Mouse (Mus musculus) retina, adult 2 months (tissue): ENCODE data around the gene Spn.
"Not testable (repeated sequence)": the region's sequence is repeated elsewhere in the genome, so short reads cannot be mapped to it uniquely, and the experiment has no call there.

Experiments
- DNase-seq: peaks from one replicate; pipeline ENCODE4 v3.0.0-alpha.2; 2012; ENCODE audit warnings: low read depth, low spot score

Gene Spn

DNA sequence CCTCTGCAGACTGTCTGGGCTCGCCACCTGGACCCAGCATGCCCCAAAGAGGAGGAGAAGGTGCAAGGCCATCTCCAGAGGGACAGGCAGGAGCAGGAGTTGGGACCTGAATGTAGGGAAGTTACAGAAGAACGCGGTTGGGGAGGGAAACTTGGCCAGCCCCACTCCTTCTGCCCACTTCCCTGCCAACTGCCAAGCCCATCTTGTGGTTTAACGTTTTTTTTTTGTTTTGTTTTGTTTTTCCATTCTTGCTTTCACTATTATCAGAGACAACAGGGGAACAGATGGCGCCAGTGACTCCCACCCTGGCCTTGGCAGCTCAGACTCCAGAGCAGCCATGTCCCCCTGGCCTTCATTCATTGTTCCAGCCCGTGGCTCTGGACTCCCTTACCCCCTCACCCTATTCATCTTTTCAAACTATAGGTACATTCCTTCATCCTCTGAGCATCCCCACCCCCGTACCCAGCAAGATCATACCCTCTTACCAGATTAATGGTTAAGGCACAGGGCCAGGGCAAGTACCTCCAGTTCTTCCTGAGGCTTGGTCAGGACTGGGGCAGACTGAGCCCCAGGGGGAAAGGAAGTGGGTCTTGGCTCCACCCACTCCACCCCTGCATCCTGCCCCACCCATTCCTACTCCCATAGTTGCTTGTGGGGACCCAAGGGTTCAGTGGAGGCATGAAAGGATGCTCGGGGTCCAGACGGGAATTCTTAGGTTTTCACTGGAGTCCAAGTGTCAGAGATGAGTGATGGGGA lies at the start of gene Spn:
Spn (minus strand) TSS at position 562 of the 756 bp plus-strand sequence.
- DNase-seq, result no peak

- DNase-seq, result no peak
Observed at GRCm38 (mm10) chr7:127187351-127187750, 49.7 kb upstream of the Spn start.

DNA sequence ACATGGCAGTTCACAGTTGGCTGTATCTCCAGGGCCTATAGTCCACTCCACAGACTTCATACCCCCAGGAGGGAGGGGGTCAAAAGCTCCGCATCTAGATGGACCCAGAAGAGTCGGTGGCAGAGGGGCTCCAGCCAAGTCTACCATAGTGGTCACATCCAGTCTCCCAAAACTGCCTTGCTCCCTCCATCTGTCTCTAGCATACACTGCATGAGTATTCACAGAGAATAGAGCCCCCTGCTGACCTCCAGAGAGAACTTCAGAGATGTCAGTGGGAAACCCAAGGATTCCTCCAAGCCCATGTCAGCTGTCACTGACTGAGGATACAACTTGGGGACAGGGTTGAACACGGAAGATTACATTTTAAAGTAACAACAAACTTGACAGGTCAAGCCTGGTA lies 48.0 kb upstream of the Spn start:
- DNase-seq, result no peak

DNA sequence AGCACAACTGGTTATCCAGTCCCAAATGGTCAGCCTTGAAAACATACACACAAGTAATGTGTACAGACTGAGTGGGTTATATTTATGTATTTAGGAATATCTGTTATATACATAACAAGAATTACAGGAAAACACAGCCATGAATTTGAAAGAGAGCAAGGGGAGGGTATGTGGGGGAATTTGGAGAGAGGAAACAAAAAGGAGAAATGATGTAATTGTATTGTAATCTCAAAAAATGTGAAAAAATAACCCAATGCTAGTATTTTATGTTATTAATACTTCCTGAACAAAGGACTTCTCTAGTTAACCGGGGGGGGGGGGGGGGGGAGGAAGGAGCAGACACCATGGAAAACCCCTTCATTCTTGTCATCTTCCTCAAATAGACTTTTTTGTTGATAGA lies 47.1 kb upstream of the Spn start:
- no peak for DNase-seq

DNA sequence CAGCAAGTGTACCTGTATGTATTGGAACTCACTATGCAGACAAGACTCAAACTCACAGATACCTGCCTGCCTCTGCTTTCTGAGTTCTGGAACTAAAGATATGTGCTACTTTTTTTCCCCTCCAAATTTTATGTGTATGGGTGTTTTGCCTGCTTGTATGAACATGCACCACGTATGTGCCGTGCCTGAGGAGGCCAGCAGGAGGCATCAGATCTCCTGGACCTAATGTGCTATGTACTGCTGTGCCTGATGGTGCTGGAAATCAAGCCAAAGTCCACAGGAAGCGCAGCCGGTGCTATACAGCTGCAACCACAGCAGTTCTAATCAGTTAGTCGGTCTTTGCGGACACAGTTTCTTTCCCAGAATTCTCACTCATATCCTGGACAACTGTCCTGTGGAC lies 46.2 kb upstream of the Spn start:
- DNase-seq, result no peak

- no peak for DNase-seq
Observed at GRCm38 (mm10) chr7:127183345-127183744, 45.7 kb upstream of the Spn start.

DNA sequence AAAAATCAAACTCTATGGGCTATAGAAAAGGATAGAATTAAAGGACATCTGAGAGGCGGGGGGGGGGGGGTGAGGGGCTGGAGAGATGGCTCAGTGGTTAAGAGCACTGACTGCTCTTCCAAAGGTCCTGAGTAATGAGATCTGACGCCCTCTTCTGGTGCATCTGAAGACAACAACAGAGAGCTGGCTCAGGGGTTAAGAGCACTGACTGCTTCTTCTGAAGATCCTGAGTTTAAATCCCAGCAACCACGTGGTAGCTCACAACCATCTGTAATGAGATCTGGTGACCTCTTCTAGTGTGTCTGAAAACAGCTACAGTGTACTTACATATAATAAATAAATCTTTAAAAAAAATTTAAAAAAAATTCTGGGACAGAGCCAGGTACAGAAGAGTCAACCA lies 44.1 kb upstream of the Spn start:
- not testable (repeated sequence) for DNase-seq

DNA sequence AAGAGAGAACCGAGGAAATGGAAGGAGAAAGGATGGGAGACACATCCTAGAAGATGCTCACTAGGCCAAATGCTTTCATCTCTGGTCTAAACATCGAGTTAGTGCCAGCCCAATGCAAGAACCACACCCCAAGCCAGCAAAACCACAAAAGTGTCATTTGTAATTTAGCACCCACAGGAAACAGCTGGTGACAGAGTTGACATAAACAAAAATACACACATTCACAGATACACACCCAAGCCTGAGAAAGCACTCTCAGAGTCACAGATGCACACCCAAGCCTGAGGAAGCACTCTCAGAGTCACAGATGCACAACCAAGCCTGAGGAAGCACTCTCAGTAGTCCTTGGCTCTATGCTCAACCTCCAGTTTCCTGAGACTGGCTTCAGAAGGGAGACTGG lies 43.2 kb upstream of the Spn start:
- no peak for DNase-seq

GRCm38 (mm10) chr7:127176937-127177336 lies 39.3 kb upstream of the Spn start:
- no peak for DNase-seq

DNA sequence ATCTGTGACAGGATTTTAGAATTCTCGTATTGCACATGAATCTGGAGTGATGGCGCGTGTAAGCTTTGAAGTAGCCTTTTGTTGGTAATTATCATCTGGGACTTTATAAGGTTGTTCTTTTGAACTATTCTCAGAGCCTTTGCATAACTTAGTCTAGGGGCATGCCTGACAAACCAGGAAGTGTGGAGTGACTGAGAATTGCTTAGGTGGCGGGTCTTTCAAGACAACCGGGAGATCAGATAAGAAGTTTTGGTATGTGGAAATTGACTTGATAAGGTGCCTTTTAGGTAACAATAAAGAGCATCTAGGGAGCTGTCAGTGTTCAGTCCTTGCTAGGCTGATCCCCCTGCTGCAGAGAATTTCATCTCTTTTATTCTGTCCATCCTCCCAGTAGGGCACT lies 28.9 kb upstream of the Spn start:
- DNase-seq, result no peak

DNA sequence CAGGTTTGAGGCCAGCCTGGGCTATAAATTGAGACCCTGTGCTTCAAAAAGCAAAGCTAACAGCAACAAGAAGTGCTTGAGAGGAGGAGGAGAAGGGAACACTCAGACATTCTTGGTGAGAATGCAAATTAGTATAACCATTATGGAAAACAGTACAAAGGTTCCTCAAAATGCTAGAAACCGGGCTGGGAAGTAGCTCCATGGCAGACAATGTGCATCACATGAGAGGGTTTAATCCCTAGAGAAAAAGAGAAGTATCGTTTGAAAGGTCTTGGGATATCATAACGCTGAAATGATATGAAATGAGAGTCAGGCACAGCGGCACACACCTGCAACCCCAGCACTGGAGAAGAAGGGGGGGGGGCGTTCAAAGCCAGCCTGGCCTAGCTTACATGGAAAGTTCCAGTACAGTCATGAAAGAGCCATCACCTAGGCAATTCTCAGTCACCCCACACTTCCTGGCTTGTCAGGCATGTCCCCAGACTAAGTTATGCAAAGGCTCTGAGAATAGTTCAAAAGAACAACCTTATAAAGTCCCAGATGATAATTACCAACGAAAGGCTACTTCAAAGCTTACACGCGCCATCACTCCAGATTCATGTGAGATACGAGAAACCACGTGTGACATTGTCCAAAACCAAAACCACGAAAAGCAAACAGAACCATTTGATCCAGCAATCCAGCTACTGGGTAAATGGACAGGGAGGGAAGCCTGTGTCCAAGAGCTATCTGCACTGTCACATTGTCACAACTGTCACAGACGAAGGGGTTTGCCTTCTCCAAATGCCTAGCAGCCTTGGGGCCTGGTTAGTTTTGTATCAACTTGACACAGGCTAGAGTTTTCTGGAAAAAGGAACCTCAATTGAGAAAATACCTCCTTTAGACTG lies 28.2 kb upstream of the Spn start:
- DNase-seq, result no peak

DNA sequence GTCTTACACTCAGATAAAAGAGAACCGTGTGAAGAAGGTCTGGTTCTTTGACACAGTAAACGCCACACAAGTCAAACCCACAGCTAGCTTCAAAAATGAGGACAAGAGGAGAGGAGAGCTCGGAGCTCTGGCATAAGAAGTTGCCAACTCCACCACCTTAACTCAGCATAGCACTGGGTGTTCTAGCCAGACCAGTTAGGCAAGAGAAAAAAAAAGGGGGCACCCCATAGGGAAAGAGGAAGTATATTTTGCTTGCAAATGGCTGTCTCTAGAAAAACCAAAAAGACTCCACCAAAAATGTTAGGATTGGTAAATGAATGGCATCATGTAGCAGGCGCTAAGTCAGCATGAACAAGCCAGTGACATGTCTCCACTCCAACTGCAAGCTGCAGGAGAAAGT lies 26.4 kb upstream of the Spn start:
- DNase-seq, result no peak

DNA sequence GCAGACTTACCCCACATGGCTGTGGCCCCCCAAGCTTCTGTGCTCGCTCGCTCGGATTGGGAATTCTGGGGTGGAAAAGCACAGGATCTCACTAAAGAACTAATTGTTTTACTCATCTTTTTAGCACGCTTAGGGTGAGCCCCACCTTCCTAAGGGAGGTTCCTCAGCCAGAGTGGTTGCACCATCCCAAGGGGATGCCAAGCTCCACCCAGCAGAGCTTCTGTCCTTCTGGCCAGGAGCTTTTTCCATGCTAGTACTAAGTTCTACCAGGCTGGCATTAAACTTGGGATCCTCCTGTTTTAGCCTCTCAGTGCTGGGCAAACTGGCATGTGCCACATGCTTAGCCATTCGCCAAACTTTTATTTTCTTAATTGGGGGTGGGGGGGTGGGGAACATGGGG lies 24.9 kb upstream of the Spn start:
- DNase-seq, result no peak

- DNase-seq, result no peak
Observed at GRCm38 (mm10) chr7:127157548-127157947, 19.9 kb upstream of the Spn start.

GRCm38 (mm10) chr7:127153477-127153876 lies 15.9 kb upstream of the Spn start:
- DNase-seq, result no peak

- no peak for DNase-seq
Observed at GRCm38 (mm10) chr7:127152464-127152863, 14.8 kb upstream of the Spn start.

GRCm38 (mm10) chr7:127147901-127148300 lies 10.3 kb upstream of the Spn start:
- DNase-seq, result no peak

DNA sequence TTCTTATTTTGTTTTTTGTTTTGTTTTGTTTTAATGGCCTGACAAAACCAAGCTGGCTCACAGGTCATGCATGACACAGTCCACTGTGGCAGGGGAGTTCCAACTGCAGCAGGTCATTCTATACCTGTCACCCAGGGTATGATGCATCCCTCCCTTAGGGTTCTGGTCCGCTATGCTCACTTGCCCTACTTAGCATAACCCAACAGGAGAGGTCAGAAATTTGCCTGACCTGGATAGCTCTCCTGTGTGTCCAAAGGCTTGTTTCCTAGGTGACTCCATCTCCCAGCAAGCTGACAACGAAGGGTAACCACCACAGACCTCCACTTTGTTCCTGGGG lies 8.6 kb upstream of the Spn start:
- DNase-seq, result no peak

GRCm38 (mm10) chr7:127145387-127146266 lies 8.0 kb upstream of the Spn start:
- DNase-seq, result no peak

- no peak for DNase-seq
Observed at GRCm38 (mm10) chr7:127144412-127144811, 6.8 kb upstream of the Spn start.

GRCm38 (mm10) chr7:127142666-127143065 lies 5.0 kb upstream of the Spn start:
- DNase-seq, result no peak

DNA sequence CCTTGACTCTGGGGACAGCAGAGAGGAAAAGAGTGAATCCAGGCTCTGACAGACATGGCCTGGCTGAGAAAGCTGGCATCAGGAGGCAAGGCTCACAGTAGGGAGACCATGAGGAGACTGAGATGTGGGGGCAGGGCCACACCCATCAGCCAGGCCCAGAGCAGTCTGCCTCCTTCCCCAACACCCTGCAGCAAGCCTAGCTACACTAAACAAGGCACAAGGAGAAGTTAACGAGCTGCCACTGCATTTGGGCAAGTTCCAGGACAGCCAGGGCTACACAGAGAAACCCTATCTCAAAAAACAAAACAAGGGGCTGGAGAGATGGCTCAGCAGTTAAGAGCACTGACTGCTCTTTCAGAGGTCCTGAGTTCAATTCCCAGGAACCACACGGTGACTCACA lies 4.6 kb upstream of the Spn start:
- DNase-seq, result no peak
